25 mouse cellular contexts compared by ENCODE assay signal in the genomic region with DNA sequence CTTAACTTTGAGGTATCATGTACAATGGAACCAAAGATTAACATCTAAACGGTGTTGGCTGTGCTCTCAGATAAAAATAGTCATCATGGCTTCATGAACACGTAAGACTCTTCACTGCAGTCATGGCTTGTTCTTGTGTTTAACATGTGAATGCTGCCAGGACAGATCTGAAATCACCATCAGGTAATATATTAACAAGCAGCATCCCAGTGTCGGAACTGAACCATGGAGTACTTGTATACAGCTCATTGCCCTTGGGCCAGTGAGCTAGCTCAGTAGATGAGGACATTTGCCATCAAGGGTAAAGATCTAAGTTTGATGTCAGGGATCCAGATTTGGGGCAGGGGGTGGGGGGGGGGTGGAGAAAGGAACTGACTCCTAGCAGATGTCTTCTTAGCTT.
"Had no signal": no experiment of that assay in that cellular context is flagged by ENCODE, and none has a peak within 500 bp of the region (broad histone marks: within the 10 kb centered on the region; RNA-seq: fewer than 3 reads in every experiment).

No protein-coding gene starts in this region.

- DNase-seq: forebrain, postnatal 0 days; gastrocnemius, postnatal 14 days; gastrocnemius, postnatal 36 days; heart, adult 11 months; heart, adult 2 months; heart, postnatal 14 days; heart, postnatal 36 days; kidney, adult 18-20 months; kidney, postnatal 14 days; layer of hippocampus, adult 9-11 months; layer of hippocampus, postnatal 36 days; left cerebral cortex, postnatal 4 days had no signal

- H3K4me1 ChIP-seq: hindbrain, embryonic 12.5 days had no signal

- H3K4me2 ChIP-seq: heart, embryonic 11.5 days; heart, embryonic 13.5 days; heart, embryonic 15.5 days; hindbrain, embryonic 12.5 days; hindbrain, embryonic 14.5 days; limb, embryonic 13.5 days; limb, embryonic 15.5 days; liver, embryonic 12.5 days had no signal

- H3K4me3 ChIP-seq: heart, adult 2 months; heart, embryonic 13.5 days; heart, embryonic 15.5 days; hindbrain, embryonic 10.5 days; hindbrain, embryonic 12.5 days; limb, embryonic 13.5 days; limb, embryonic 15.5 days; liver, embryonic 12.5 days had no signal

- H3K27ac ChIP-seq: heart, adult 2 months; heart, embryonic 13.5 days; heart, embryonic 15.5 days; hindbrain, embryonic 10.5 days; hindbrain, embryonic 12.5 days; hindbrain, embryonic 14.5 days; kidney, postnatal 0 days; limb, embryonic 13.5 days; limb, embryonic 15.5 days; liver, embryonic 12.5 days; liver, embryonic 14.5 days had no signal

- H3K27me3 ChIP-seq: heart, embryonic 13.5 days; heart, embryonic 15.5 days; hindbrain, embryonic 12.5 days; limb, embryonic 13.5 days; limb, embryonic 15.5 days; liver, embryonic 12.5 days had no signal

- ATAC-seq: forebrain, postnatal 0 days; hindbrain, embryonic 16.5 days; intestine, embryonic 16.5 days; liver, embryonic 12.5 days had no signal

- H3K9ac ChIP-seq: forebrain, postnatal 0 days; heart, embryonic 13.5 days; heart, embryonic 15.5 days; hindbrain, embryonic 12.5 days; hindbrain, embryonic 14.5 days; limb, embryonic 13.5 days; limb, embryonic 15.5 days; liver, embryonic 12.5 days; liver, embryonic 14.5 days had no signal

- H3K9me3 ChIP-seq: heart, embryonic 13.5 days; heart, embryonic 15.5 days; hindbrain, embryonic 10.5 days; hindbrain, embryonic 12.5 days; limb, embryonic 13.5 days; limb, embryonic 15.5 days; liver, embryonic 12.5 days had no signal

- H3K36me3 ChIP-seq: heart, embryonic 13.5 days; heart, embryonic 15.5 days; hindbrain, embryonic 10.5 days; hindbrain, embryonic 12.5 days; limb, embryonic 13.5 days; limb, embryonic 15.5 days; liver, embryonic 12.5 days had no signal
